Mouse (Mus musculus) spleen, postnatal 36 days (tissue): Measurements from ENCODE around the gene Trem2.

Experiments used
- DNase-seq, 2 experiments: peaks; one replicate each; pipeline ENCODE4 v3.0.0; 2022; ENCODE audit warnings: low spot score in 2 of 2, mixed read lengths in 1 of 2

Gene Trem2

GRCm38 (mm10) chr17:48346231-48346630 lies at the start of gene Trem2:
Gene Trem2, plus strand, starts transcription at chr17:48346401.
- no peak for DNase-seq

- peak; percentile 49 to 57 for DNase-seq
Measured at GRCm38 (mm10) chr17:48299203-48299602, 47.0 kb upstream of the Trem2 start, which contains the start of gene Treml2. Gene Treml2, plus strand, starts transcription at chr17:48299498.

GRCm38 (mm10) chr17:48299756-48300155 lies 46.4 kb upstream of the Trem2 start:
- peak; percentile 77 for DNase-seq

- peak; percentile 88 to 89 for DNase-seq
Measured at GRCm38 (mm10) chr17:48300199-48300598, 46.0 kb upstream of the Trem2 start.

GRCm38 (mm10) chr17:48300861-48301260 lies 45.3 kb upstream of the Trem2 start:
- peak; percentile 78 to 80 for DNase-seq

GRCm38 (mm10) chr17:48301792-48302191 lies 44.4 kb upstream of the Trem2 start:
- no peak for DNase-seq

- no peak for DNase-seq
Measured at GRCm38 (mm10) chr17:48312124-48312523, 34.1 kb upstream of the Trem2 start.

GRCm38 (mm10) chr17:48315905-48316579 lies 30.2 kb upstream of the Trem2 start, which contains the start of gene B430306N03Rik:
Gene B430306N03Rik, plus strand, starts transcription at chr17:48316141.
- peak; percentile 62 to 71 for DNase-seq

GRCm38 (mm10) chr17:48318686-48319085 lies 27.5 kb upstream of the Trem2 start:
- no peak for DNase-seq

- no peak for DNase-seq
Measured at GRCm38 (mm10) chr17:48321279-48321678, 24.9 kb upstream of the Trem2 start.

- DNase-seq, result no peak
Measured at GRCm38 (mm10) chr17:48323236-48323635, 23.0 kb upstream of the Trem2 start.

- peak; percentile 27 to 51 for DNase-seq
Measured at GRCm38 (mm10) chr17:48324258-48324657, 21.9 kb upstream of the Trem2 start.

- DNase-seq, result no peak
Measured at GRCm38 (mm10) chr17:48325093-48325492, 21.1 kb upstream of the Trem2 start.

- DNase-seq, result no peak
Measured at GRCm38 (mm10) chr17:48325638-48326037, 20.6 kb upstream of the Trem2 start.

- DNase-seq, result no peak
Measured at GRCm38 (mm10) chr17:48326656-48327055, 19.5 kb upstream of the Trem2 start.

- DNase-seq, result no peak
Measured at GRCm38 (mm10) chr17:48332524-48332923, 13.7 kb upstream of the Trem2 start.

- no peak for DNase-seq
Measured at GRCm38 (mm10) chr17:48334186-48334585, 12.0 kb upstream of the Trem2 start.

- DNase-seq, result peak; percentile 79 to 80
Measured at GRCm38 (mm10) chr17:48336857-48337256, 9.3 kb upstream of the Trem2 start.

GRCm38 (mm10) chr17:48340267-48340666 lies 5.9 kb upstream of the Trem2 start:
- no peak for DNase-seq

- DNase-seq, result no peak
Measured at GRCm38 (mm10) chr17:48341947-48342346, 4.3 kb upstream of the Trem2 start.

GRCm38 (mm10) chr17:48343065-48343464 lies 3.1 kb upstream of the Trem2 start:
- DNase-seq, result no peak

GRCm38 (mm10) chr17:48345824-48346223 lies 377 bp upstream of the Trem2 start:
- DNase-seq, result no peak

- DNase-seq, result no peak
Measured at GRCm38 (mm10) chr17:48346834-48347233, 633 bp downstream of the Trem2 start.

- DNase-seq, result no peak
Measured at GRCm38 (mm10) chr17:48347287-48347686, 1.1 kb downstream of the Trem2 start.
